Mouse (Mus musculus) G1E (cell line): ENCODE measurements at regions not wholly inside any gene's neighbourhood (a gene's known extent, or its start where the extent isn't known, plus 50 kb on each side); places are given as distances from the start of the nearest gene placed in this dataset.

Experiments used
- ATAC-seq: 2 replicates; pipeline ENCODE4 v1.8.0; 2016; ENCODE audit warnings: mild to moderate bottlenecking; ENCODE audit not compliant: insufficient number of reproducible peaks, poor library complexity, low FRiP score, severe bottlenecking; ENCODE audit errors: extremely low read depth
- DNase-seq: peaks from one replicate; pipeline ENCODE4 v3.0.0; 2012; ENCODE audit warnings: low spot score
- H3K27me3 ChIP-seq: 2 replicates; pipeline ENCODE4 v1.6.1; 2012; ENCODE audit warnings: mild to moderate bottlenecking, low read length, inconsistent platforms; ENCODE audit not compliant: insufficient read depth
- H3K36me3 ChIP-seq: replicated peaks from 2 replicates; pipeline ENCODE3; 2012; ENCODE audit warnings: mild to moderate bottlenecking, inconsistent platforms
- H3K4me1 ChIP-seq: 2 replicates; pipeline ENCODE4 v1.6.1; 2012; ENCODE audit warnings: low read depth, low read length, inconsistent platforms, mixed read lengths; ENCODE audit not compliant: insufficient read depth
- H3K4me3 ChIP-seq: 2 replicates; pipeline ENCODE4 v1.5.1; 2012; ENCODE audit warnings: low read depth, mild to moderate bottlenecking, inconsistent platforms, low read length, moderate library complexity, mixed read lengths
- H3K9me3 ChIP-seq: replicated peaks from 2 replicates; pipeline ENCODE4 v1.6.1; 2012; ENCODE audit warnings: inconsistent platforms
- CTCF ChIP-seq: IDR thresholded peaks from 2 replicates; pipeline ENCODE4 v1.5.1; 2012; ENCODE audit warnings: low read depth, low read length, inconsistent platforms, mixed read lengths
- GATA1 ChIP-seq: IDR thresholded peaks from 2 replicates; pipeline ENCODE4 v1.6.1; 2012; ENCODE audit warnings: borderline replicate concordance, low read length, inconsistent platforms, mixed read lengths
- GATA2 ChIP-seq: IDR thresholded peaks from 2 replicates; pipeline ENCODE4 v1.6.1; 2012; ENCODE audit warnings: low read depth, low read length, inconsistent platforms, borderline replicate concordance
- POLR2AphosphoS5 ChIP-seq: IDR thresholded peaks from 2 replicates; pipeline ENCODE4 v1.6.1; 2012; ENCODE audit warnings: low read depth, low read length, inconsistent platforms; ENCODE audit not compliant: insufficient replicate concordance
- TAL1 ChIP-seq: conservative IDR thresholded peaks from 2 replicates; pipeline ENCODE4 v1.6.1; 2012; ENCODE audit warnings: low read depth, low read length, inconsistent platforms, mixed read lengths

DNA sequence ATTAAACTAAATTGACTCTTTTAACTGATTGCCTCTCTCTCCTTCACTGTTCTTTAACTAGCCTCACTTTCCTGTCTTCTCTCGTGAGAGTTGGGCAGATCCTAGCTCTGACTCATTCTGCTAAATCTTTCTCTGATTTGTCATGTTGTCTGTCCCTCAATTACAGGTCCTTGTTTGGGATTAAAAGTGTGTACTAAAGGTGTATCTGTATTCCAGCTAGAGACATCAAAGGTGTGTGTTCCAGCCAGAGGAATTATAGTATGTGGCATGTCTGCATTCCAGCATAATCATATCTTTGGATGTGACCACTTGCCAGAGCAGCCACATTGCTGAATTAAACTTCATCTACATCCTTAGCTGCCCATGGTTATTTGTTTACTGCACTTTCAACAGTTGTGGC is 167.5 kb upstream of the Fam83b start:
- H3K27me3 ChIP-seq, result no peaks in the 10 kb centered on the region
- DNase-seq (no peak), ATAC-seq (no peak)
- TF ChIP-seq POLR2AphosphoS5, result no peak
- TF ChIP-seq TAL1, result no peak
- TF ChIP-seq GATA2, result no peak
- no peak for TF ChIP-seq CTCF
- TF ChIP-seq GATA1, result no peak
- no peaks in the 10 kb centered on the region for H3K36me3 ChIP-seq
- no peaks in the 10 kb centered on the region for H3K4me1 ChIP-seq
- H3K4me3 ChIP-seq, result no peak overlapping the region
- H3K9me3 ChIP-seq, result no peaks in the 10 kb centered on the region

DNA sequence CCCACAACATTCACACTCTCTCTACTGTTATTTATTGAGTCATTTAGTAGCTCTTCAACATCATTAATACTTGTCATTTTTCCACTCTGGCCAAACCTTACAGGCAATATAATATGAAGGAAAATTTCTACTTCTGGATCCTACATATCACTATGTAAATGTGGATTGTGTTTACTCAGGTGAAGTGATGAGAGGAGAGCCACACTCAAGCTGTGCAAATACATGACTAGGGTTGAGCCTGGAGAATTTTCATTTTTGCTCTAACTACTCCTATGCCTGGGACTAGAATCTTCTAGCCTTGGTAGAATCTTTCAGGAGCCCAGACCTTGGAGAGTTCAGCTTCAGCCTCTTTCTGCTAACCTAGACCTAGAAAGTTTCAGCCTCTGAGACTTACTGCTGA is 166.9 kb upstream of the Fam83b start:
- ATAC-seq (no peak), DNase-seq (no peak)
- TF ChIP-seq CTCF, result no peak
- TF ChIP-seq GATA2, result no peak
- TF ChIP-seq GATA1, result no peak
- no peak for TF ChIP-seq TAL1
- TF ChIP-seq POLR2AphosphoS5, result no peak
- Histone ChIP-seq H3K4me1 (no peaks in the 10 kb centered on the region), H3K27me3 (no peaks in the 10 kb centered on the region), H3K36me3 (no peaks in the 10 kb centered on the region), H3K4me3 (no peak overlapping the region), H3K9me3 (no peaks in the 10 kb centered on the region)

DNA sequence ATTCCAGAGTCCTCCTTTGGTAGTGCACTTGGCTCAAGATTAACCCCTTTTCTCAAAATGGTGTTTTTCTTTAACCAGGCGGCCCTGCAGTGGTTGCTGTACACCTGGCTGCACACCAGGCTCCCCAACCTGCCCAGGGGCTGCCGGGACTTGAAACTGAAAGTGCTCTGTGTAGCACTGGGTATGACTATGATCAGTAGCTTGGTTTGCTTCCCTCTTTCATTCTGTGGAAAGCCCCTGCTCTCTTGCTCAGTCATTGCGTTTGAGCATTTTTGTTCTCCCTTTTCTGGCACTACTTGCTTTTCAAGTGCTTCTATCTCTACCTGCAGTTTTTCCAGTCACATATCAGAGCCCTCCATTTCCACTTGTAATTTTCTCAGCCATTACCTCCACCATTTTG is 156.0 kb upstream of the Fam83b start:
- Histone ChIP-seq H3K27me3 (no peaks in the 10 kb centered on the region), H3K36me3 (no peaks in the 10 kb centered on the region), H3K4me1 (no peaks in the 10 kb centered on the region), H3K9me3 (no peaks in the 10 kb centered on the region), H3K4me3 (no peak overlapping the region)
- ATAC-seq, result no peak
- DNase-seq, result no peak
- TF ChIP-seq TAL1 (no peak), POLR2AphosphoS5 (no peak), CTCF (no peak), GATA1 (no peak), GATA2 (no peak)

DNA sequence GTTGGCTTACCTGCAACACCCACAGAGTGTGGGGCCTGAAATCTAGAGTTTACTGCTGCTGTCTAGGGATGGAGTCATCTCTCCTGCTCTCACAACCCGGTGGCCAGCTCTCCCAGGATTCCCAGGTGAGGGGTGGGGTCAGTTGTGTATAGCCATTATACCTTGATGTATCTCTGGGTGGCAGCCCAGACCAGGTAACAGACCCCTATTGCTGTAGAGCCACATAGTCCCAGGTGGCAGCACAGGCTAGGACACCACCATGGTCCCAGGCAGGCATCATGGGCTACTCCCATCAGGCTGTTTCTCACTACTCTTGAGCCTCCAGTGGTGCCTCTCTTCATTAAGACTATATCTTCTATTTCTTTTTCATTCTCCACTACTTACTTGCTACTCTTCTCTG is 148.9 kb upstream of the Fam83b start:
- Histone ChIP-seq H3K9me3 (no peaks in the 10 kb centered on the region; the same call in 1 of the 2 replicates), H3K4me1 (no peaks in the 10 kb centered on the region), H3K27me3 (no peaks in the 10 kb centered on the region), H3K36me3 (no peaks in the 10 kb centered on the region), H3K4me3 (no peak overlapping the region)
- DNase-seq, result no peak
- ATAC-seq, result no peak
- no peak for TF ChIP-seq TAL1
- TF ChIP-seq POLR2AphosphoS5, result no peak
- TF ChIP-seq GATA1, result no peak
- no peak for TF ChIP-seq GATA2
- TF ChIP-seq CTCF, result no peak

DNA sequence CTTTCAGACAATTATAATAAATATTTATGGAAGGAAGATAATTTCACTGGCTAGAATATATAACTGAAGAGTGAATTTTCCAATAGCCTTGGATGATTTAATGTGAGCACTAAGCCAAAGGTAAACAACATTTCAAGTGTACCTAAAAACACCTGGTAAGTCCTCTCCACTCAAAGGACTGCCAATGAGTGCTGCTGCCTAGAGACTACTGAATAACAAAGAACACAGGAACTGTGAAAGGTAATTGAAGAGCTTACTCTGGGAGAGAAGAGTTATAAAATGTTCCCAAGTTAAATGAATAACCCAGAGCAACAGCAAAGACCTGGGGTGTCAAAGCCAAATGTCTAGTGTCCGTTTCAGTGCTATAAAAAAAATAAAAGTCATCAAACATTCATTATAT is 139.5 kb upstream of the Fam83b start:
- ATAC-seq (no peak), DNase-seq (no peak)
- Histone ChIP-seq H3K4me1 (no peaks in the 10 kb centered on the region), H3K36me3 (no peaks in the 10 kb centered on the region), H3K4me3 (no peak overlapping the region), H3K27me3 (no peaks in the 10 kb centered on the region), H3K9me3 (no peaks in the 10 kb centered on the region)
- TF ChIP-seq TAL1 (no peak), GATA1 (no peak)

DNA sequence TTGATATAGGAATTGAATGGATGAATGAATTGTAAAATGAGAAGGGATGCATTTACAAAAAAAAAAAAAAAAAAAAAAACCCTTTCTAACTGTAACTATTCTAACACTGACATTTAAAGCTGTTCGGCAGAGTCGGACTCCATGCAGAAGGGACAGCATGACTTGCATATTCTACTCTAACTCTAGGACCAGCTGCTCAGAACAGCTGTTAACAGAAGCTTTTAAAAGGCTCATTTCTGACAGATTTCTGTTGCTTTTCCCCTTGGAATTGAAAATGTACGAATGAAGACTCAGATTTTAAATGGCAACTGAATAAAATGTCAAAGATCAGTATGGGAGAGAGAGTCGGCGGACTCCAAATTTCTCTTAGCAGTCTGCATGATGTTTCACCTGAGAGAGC is 138.9 kb upstream of the Fam83b start:
- no peak overlapping the region for H3K4me3 ChIP-seq
- DNase-seq (no peak), ATAC-seq (no peak)
- H3K27me3 ChIP-seq, result no peaks in the 10 kb centered on the region
- no peaks in the 10 kb centered on the region for H3K9me3 ChIP-seq
- TF ChIP-seq GATA2, result no peak
- TF ChIP-seq POLR2AphosphoS5, result no peak
- TF ChIP-seq GATA1, result no peak
- no peak for TF ChIP-seq TAL1
- TF ChIP-seq CTCF, result no peak
- H3K4me1 ChIP-seq, result no peaks in the 10 kb centered on the region
- no peaks in the 10 kb centered on the region for H3K36me3 ChIP-seq

DNA sequence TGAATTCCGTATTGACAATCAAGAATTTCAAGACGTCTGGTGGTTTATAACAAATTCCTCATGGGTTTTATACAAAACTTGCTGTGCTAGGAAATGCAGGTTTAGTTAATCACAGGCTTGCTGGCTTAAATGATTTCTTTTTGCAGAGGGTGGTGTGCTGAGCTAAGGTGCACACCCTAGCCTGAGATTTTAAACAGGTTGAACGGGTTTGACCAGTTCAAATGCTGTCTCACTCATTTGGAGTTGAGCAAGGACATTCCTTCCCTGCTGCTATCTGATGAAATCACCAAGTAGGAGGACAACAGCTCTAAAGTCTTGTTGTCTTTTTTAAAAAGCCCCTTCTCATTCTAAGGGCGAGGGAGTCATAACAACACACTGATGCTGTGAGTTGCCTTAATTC is 128.6 kb upstream of the Fam83b start:
- ATAC-seq (no peak), DNase-seq (no peak)
- Histone ChIP-seq H3K4me1 (no peaks in the 10 kb centered on the region), H3K9me3 (no peaks in the 10 kb centered on the region), H3K27me3 (no peaks in the 10 kb centered on the region), H3K36me3 (no peaks in the 10 kb centered on the region), H3K4me3 (no peak overlapping the region)
- no peak for TF ChIP-seq POLR2AphosphoS5
- no peak for TF ChIP-seq GATA1
- TF ChIP-seq TAL1, result no peak
- no peak for TF ChIP-seq CTCF
- TF ChIP-seq GATA2, result no peak
